In genomic region chr9:56141776-56142175, GRCm38 (mm10) we compare ENCODE assay signal across 17 mouse cellular contexts. TPM values are rescaled to one million over a fixed set of nuclear protein-coding genes. Genes with fewer than 3 reads are reported as not detected.
A peak's percentile ranks its signal among the peaks of the same experiment; 100 is the strongest.
DNase-seq lines count a peak whose midpoint lies in the region; ATAC-seq and TF ChIP-seq lines count a peak whose summit lies in the region.
"Had no signal": no experiment of that assay in that cellular context is flagged by ENCODE, and none has a peak within 500 bp of the region (broad histone marks: within the 10 kb centered on the region; RNA-seq: fewer than 3 reads in every experiment).

No protein-coding gene starts in this region.

- H3K36me3 ChIP-seq in heart, adult 2 months (ENCODE audit: control insufficient read depth, insufficient read depth, low read length), result peaks cover 13% of the 10 kb centered on the region
- H3K36me3 ChIP-seq in midbrain, postnatal 0 days (ENCODE audit: insufficient read depth, low read length), result peaks cover 27% of the 10 kb centered on the region
- H3K36me3 ChIP-seq in midbrain, embryonic 15.5 days (replicated peaks), result peaks cover 33% of the 10 kb centered on the region; the same call in 1 of the 2 replicates
- H3K36me3 ChIP-seq in kidney, embryonic 15.5 days, result peaks cover 79% of the 10 kb centered on the region
- H3K36me3 ChIP-seq: G1E had no signal

- no peak for TF ChIP-seq POLR2A in heart, adult 2 months (IDR thresholded peaks at IDR 0.05; ENCODE audit: insufficient read depth, low read depth, low read length)

- peak; percentile 51 for TF ChIP-seq CTCF in heart, adult 2 months (IDR thresholded peaks at IDR 0.05)
- TF ChIP-seq CTCF in midbrain, postnatal 0 days (IDR thresholded peaks at IDR 0.05), result 0 out of 2 replicates have a peak, but pooled peaks have one; percentile 6

- ATAC-seq in midbrain, postnatal 0 days (ENCODE audit: low FRiP score), result no peak
- no peak for ATAC-seq in midbrain, embryonic 15.5 days (replicated peaks)
- 0 out of 2 replicates have a peak, but pooled peaks have one; percentile 54 for ATAC-seq in kidney, embryonic 15.5 days (replicated peaks; ENCODE audit: low FRiP score)

- H3K9ac ChIP-seq in heart, adult 2 months (ENCODE audit: low read depth, low read length), result no peak overlapping the region
- H3K9ac ChIP-seq in midbrain, postnatal 0 days (replicated peaks; ENCODE audit: low read length, poor library complexity, severe bottlenecking), result no peak overlapping the region
- H3K9ac ChIP-seq in midbrain, embryonic 15.5 days, result no peak overlapping the region
- H3K9ac ChIP-seq in kidney, embryonic 15.5 days, result no peak overlapping the region
- H3K9ac ChIP-seq: embryonic facial prominence, embryonic 13.5 days; heart, embryonic 12.5 days had no signal

- 70% methylated on average over 9 of the region's 9 CpGs for WGBS in heart, adult 2 months
- 92% methylated on average over 9 of the region's 9 CpGs for WGBS in midbrain, postnatal 0 days
- WGBS in midbrain, embryonic 15.5 days, result 88% methylated on average over 9 of the region's 9 CpGs
- WGBS in kidney, embryonic 15.5 days, result 73% methylated on average over 9 of the region's 9 CpGs

- no peak for TF ChIP-seq EP300 in heart, adult 2 months (IDR thresholded peaks at IDR 0.05; ENCODE audit: insufficient read depth, low read depth, low read length)

- no peaks in the 10 kb centered on the region for H3K79me2 ChIP-seq in heart, adult 2 months (replicated peaks; ENCODE audit: control insufficient read depth, insufficient read depth, low read length)

- no peaks in the 10 kb centered on the region for H3K9me3 ChIP-seq in midbrain, postnatal 0 days (ENCODE audit: low read length)
- no peaks in the 10 kb centered on the region for H3K9me3 ChIP-seq in midbrain, embryonic 15.5 days
- H3K9me3 ChIP-seq in kidney, embryonic 15.5 days (replicated peaks), result no peaks in the 10 kb centered on the region
- H3K9me3 ChIP-seq: embryonic facial prominence, embryonic 13.5 days; forebrain, embryonic 10.5 days; G1E; heart, embryonic 12.5 days had no signal

- H3K4me2 ChIP-seq in midbrain, postnatal 0 days (ENCODE audit: low read depth, low read length, poor library complexity, severe bottlenecking), result no peak overlapping the region
- H3K4me2 ChIP-seq in midbrain, embryonic 15.5 days, result no peak overlapping the region
- no peak overlapping the region for H3K4me2 ChIP-seq in kidney, embryonic 15.5 days
- H3K4me2 ChIP-seq: embryonic facial prominence, embryonic 13.5 days; heart, embryonic 12.5 days; liver, embryonic 11.5 days; midbrain, embryonic 11.5 days had no signal

- intact Hi-C loops in heart, adult 2 months (cut with DNase I), result no loop called here
- intact Hi-C loops in heart, postnatal 10 days (cut with DNase I), result no loop called here

- H3K4me3 ChIP-seq in heart, adult 2 months, result no peak overlapping the region
- H3K4me3 ChIP-seq in midbrain, postnatal 0 days (ENCODE audit: low read depth, low read length), result no peak overlapping the region
- H3K4me3 ChIP-seq in midbrain, embryonic 15.5 days, result no peak overlapping the region
- H3K4me3 ChIP-seq in kidney, embryonic 15.5 days (replicated peaks), result no peak overlapping the region
- H3K4me3 ChIP-seq: embryonic facial prominence, embryonic 13.5 days; forebrain, embryonic 10.5 days; heart, embryonic 12.5 days had no signal

- no peaks in the 10 kb centered on the region for H3K27me3 ChIP-seq in heart, adult 2 months (ENCODE audit: control insufficient read depth, insufficient read depth, low read length)
- no peaks in the 10 kb centered on the region for H3K27me3 ChIP-seq in midbrain, postnatal 0 days (ENCODE audit: insufficient read depth, low read length)
- no peaks in the 10 kb centered on the region for H3K27me3 ChIP-seq in midbrain, embryonic 15.5 days (replicated peaks)
- no peaks in the 10 kb centered on the region for H3K27me3 ChIP-seq in kidney, embryonic 15.5 days
- H3K27me3 ChIP-seq: embryonic facial prominence, embryonic 13.5 days; heart, embryonic 12.5 days had no signal

- DNase-seq in heart, adult 2 months, result no peak
- no peak for DNase-seq in heart, postnatal 10 days
- no peak for DNase-seq in midbrain, postnatal 0 days (ENCODE audit: low spot score)
- DNase-seq in urinary bladder, postnatal 36 days (ENCODE audit: low spot score in 2 of 2), result no peak
- no peak for DNase-seq in T-cell, adult 2 months (ENCODE audit: low spot score)
- no peak for DNase-seq in frontal cortex, postnatal 36 days (ENCODE audit: low spot score in 2 of 2)
- DNase-seq: B cell, adult 2 months; cerebellum, adult 18-20 months; thymus, adult 18-20 months had no signal

- H3K4me1 ChIP-seq in heart, adult 2 months (ENCODE audit: control insufficient read depth, insufficient read depth, low read length), result peaks cover 1% of the 10 kb centered on the region
- no peaks in the 10 kb centered on the region for H3K4me1 ChIP-seq in midbrain, postnatal 0 days (ENCODE audit: insufficient read depth, low read length)
- H3K4me1 ChIP-seq in midbrain, embryonic 15.5 days, result no peaks in the 10 kb centered on the region
- no peaks in the 10 kb centered on the region for H3K4me1 ChIP-seq in kidney, embryonic 15.5 days
- H3K4me1 ChIP-seq: embryonic facial prominence, embryonic 13.5 days; forebrain, embryonic 10.5 days had no signal

- no peak overlapping the region for H3K27ac ChIP-seq in heart, adult 2 months
- H3K27ac ChIP-seq in midbrain, postnatal 0 days (ENCODE audit: low read depth, low read length), result no peak overlapping the region
- H3K27ac ChIP-seq in midbrain, embryonic 15.5 days, result no peak overlapping the region
- H3K27ac ChIP-seq in kidney, embryonic 15.5 days, result no peak overlapping the region
- H3K27ac ChIP-seq: embryonic facial prominence, embryonic 13.5 days; forebrain, embryonic 10.5 days had no signal

RNA-seq across cellular contexts. Expression of gene Tspan3, which starts 23.5 kb away (rescaled TPM):
- total RNA-seq in heart, adult 2 months (2021), result 100 to 1,000 TPM; 182 to 196 TPM
- polyA plus RNA-seq in heart, adult 2 months (2012; rRNA removed), result 209 and 406 TPM in 2 replicates
- total RNA-seq in heart, postnatal 10 days (2021), result 100 to 1,000 TPM; 229 to 232 TPM
- total RNA-seq in midbrain, postnatal 0 days (2014; rRNA removed), result 452 and 511 TPM in 2 replicates
- 674 and 710 TPM in 2 replicates for polyA plus RNA-seq in midbrain, postnatal 0 days (2015; fragmentation: Nextera tagmentation; extraction: Ambion mirVana)
- 591 and 622 TPM in 2 replicates for polyA plus RNA-seq in midbrain, embryonic 15.5 days (2015; fragmentation: Nextera tagmentation; extraction: Ambion mirVana)
- polyA plus RNA-seq in kidney, embryonic 15.5 days (2015; fragmentation: Nextera tagmentation; extraction: Ambion mirVana), result 480 and 483 TPM in 2 replicates
- polyA plus RNA-seq: G1E had no signal

RNA-seq across cellular contexts. Expression of gene Pstpip1, which starts 52.0 kb away (rescaled TPM):
- 1 to 10 TPM; 1.5 TPM for total RNA-seq in heart, adult 2 months (2021)
- polyA plus RNA-seq in heart, adult 2 months (2012; rRNA removed), result 2.8 and 4.0 TPM in 2 replicates
- 1 to 10 TPM in 1 of 2 experiments, under 1 TPM in 1; 0.99 to 1.6 TPM for total RNA-seq in heart, postnatal 10 days (2021)
- 0.44 and 1.7 TPM in 2 replicates for total RNA-seq in midbrain, postnatal 0 days (2014; rRNA removed)
- polyA plus RNA-seq in midbrain, postnatal 0 days (2015; fragmentation: Nextera tagmentation; extraction: Ambion mirVana), result 0.70 and 0.75 TPM in 2 replicates
- 0.58 and 0.73 TPM in 2 replicates for polyA plus RNA-seq in midbrain, embryonic 15.5 days (2015; fragmentation: Nextera tagmentation; extraction: Ambion mirVana)
- polyA plus RNA-seq in kidney, embryonic 15.5 days (2015; fragmentation: Nextera tagmentation; extraction: Ambion mirVana), result 1.1 and 1.4 TPM in 2 replicates
- total RNA-seq: G1E had no signal
